Mouse (Mus musculus): ENCODE measurements around the gene Prkn. TPM values are rescaled to one million over a fixed set of nuclear protein-coding genes. Genes with fewer than 3 reads are reported as not detected.

Gene Prkn
- polyA plus RNA-seq, 1 experiment from 2014 or later: 1.5 TPM

DNA sequence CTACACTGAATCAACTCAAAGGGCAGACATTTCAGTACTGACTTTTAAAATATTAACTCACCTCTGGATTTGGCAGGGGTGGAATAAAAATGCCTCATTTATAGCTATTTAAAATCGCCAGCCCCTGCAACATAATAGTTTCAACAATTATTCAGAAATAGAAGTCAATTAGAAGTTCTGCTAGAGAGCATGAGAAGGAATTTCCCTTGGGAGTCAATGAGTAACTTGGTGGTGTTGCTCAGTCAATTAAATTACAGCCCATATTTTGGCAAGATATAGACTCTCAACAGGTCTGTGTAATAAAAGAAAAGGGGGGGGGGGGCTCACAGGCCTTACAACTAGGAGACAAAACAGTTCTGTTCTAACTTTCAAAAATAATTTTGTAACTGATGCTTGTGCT is 821.7 kb downstream of the Prkn start:
- 77% methylated on average over 1 of the region's 1 CpGs for WGBS
- H3K4me1 ChIP-seq (replicated peaks; ENCODE audit: control insufficient read depth, insufficient read depth, low read length): no peaks in the 10 kb centered on the region
- no peak for ATAC-seq (replicated peaks; ENCODE audit: low FRiP score)
- no peaks in the 10 kb centered on the region for H3K36me3 ChIP-seq (ENCODE audit: control insufficient read depth, insufficient read depth, low read length)
- no peaks in the 10 kb centered on the region for H3K9me3 ChIP-seq (ENCODE audit: control insufficient read depth, low read length)
- H3K9ac ChIP-seq (ENCODE audit: low read length): no peak overlapping the region
- H3K27me3 ChIP-seq (ENCODE audit: control insufficient read depth, insufficient read depth, low read length): peaks cover 2% of the 10 kb centered on the region; the same call in 1 of the 2 replicates
- no peak overlapping the region for H3K27ac ChIP-seq (ENCODE audit: low read depth, low read length)
- H3K4me2 ChIP-seq (ENCODE audit: low read depth, low read length, severe bottlenecking): no peak overlapping the region
- H3K4me3 ChIP-seq (ENCODE audit: low read depth, low read length): no peak overlapping the region
- DNase-seq (ENCODE audit: low spot score): no peak

DNA sequence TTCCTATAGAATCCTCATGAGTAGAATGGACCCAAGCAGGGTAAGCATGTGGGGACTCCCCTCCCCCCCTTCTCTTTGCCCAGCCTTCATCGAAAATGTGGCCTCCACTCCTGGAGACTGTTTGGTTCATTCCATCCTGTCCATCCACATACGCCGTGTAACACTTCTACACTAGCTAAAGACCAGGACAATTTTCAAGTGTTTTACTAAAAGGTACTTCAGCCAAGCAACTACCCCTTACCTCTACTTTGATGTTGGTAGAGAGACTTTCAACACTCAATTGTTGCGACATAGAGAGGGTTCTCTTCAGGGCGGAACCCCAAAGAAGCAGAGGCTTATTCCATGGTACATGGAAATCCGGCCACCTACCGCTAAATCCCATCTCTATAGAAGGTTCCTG is 823.3 kb downstream of the Prkn start:
- peaks cover 2% of the 10 kb centered on the region; the same call in 1 of the 2 replicates for H3K27me3 ChIP-seq (ENCODE audit: control insufficient read depth, insufficient read depth, low read length)
- H3K27ac ChIP-seq (ENCODE audit: low read depth, low read length): no peak overlapping the region
- H3K4me1 ChIP-seq (replicated peaks; ENCODE audit: control insufficient read depth, insufficient read depth, low read length): no peaks in the 10 kb centered on the region
- no peak overlapping the region for H3K4me2 ChIP-seq (ENCODE audit: low read depth, low read length, severe bottlenecking)
- H3K9me3 ChIP-seq (ENCODE audit: control insufficient read depth, low read length): no peaks in the 10 kb centered on the region
- H3K9ac ChIP-seq (ENCODE audit: low read length): no peak overlapping the region
- ATAC-seq (replicated peaks; ENCODE audit: low FRiP score) (no peak), DNase-seq (ENCODE audit: low spot score) (no peak)
- no peak overlapping the region for H3K4me3 ChIP-seq (ENCODE audit: low read depth, low read length)
- H3K36me3 ChIP-seq (ENCODE audit: control insufficient read depth, insufficient read depth, low read length): no peaks in the 10 kb centered on the region
- WGBS: 77% methylated on average over 7 of the region's 7 CpGs

DNA sequence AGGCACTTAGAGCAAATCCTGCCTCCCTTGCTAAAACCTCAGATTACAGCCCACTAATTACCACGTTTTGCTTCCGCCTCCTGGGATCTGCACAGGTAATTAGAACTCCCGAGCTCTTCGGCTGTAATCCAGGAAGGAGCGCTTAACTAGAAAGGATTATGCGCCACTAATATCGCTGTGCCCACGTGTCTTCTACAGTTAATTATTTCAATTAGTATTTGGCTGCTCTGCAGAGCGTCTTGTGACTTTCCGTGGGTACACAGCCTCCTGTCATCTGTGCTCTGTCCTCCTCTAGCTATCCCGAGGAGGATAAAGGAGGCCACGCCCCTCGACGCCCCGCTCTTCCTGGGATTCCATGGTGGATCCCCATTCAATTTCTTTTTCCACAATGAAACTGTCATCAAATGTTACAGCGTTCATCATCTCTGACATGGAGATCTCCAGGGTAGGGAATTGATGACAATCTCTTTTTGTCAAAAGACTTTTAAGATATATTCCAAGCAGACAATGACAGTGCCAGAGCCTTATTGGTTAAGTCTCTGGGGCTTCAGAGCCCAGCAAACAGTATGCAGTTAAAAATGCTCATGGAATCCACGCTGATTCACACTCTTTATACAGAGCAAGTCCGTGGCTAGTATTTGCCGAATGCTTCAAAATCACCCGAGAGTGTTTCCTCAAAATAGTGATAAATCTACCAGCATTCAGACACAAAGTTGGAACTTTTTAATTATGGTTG is 824.6 kb downstream of the Prkn start:
- Histone ChIP-seq H3K4me1 (replicated peaks; ENCODE audit: control insufficient read depth, insufficient read depth, low read length) (no peaks in the 10 kb centered on the region), H3K4me2 (ENCODE audit: low read depth, low read length, severe bottlenecking) (peak overlapping the region; percentile 26; the same call in 1 of the 2 replicates), H3K9me3 (ENCODE audit: control insufficient read depth, low read length) (no peaks in the 10 kb centered on the region), H3K27ac (ENCODE audit: low read depth, low read length) (no peak overlapping the region), H3K27me3 (ENCODE audit: control insufficient read depth, insufficient read depth, low read length) (peaks cover 2% of the 10 kb centered on the region; the same call in 1 of the 2 replicates), H3K4me3 (ENCODE audit: low read depth, low read length) (no peak overlapping the region), H3K36me3 (ENCODE audit: control insufficient read depth, insufficient read depth, low read length) (no peaks in the 10 kb centered on the region), H3K9ac (ENCODE audit: low read length) (no peak overlapping the region)
- WGBS: 32% methylated on average over 20 of the region's 20 CpGs
- peak; percentile 56 for ATAC-seq (replicated peaks; ENCODE audit: low FRiP score)
- peak; percentile 53 for DNase-seq (ENCODE audit: low spot score)

DNA sequence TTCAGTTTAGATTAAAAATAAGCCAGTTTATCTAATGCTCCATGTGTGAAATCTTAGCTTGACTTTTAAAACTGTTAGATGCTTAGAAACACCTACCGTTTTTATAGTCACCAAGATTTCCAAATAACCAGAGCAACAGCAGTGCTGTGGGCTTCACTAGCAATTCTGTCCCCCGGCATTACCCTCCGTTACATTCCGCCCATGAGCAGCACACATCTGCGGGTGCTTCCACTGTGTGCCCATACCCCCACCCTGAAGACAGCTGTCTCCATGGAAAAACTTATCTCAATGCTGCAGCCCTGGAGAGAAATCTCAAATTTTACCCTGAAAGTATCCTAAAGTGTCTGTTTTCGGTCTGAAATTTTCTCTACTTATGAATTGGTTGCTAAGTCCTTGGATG is 839.5 kb downstream of the Prkn start:
- Histone ChIP-seq H3K9me3 (ENCODE audit: control insufficient read depth, low read length) (no peaks in the 10 kb centered on the region), H3K27ac (ENCODE audit: low read depth, low read length) (no peak overlapping the region), H3K4me3 (ENCODE audit: low read depth, low read length) (no peak overlapping the region), H3K4me2 (ENCODE audit: low read depth, low read length, severe bottlenecking) (no peak overlapping the region), H3K27me3 (ENCODE audit: control insufficient read depth, insufficient read depth, low read length) (no peaks in the 10 kb centered on the region), H3K9ac (ENCODE audit: low read length) (no peak overlapping the region), H3K36me3 (ENCODE audit: control insufficient read depth, insufficient read depth, low read length) (no peaks in the 10 kb centered on the region), H3K4me1 (replicated peaks; ENCODE audit: control insufficient read depth, insufficient read depth, low read length) (0 out of 2 replicates have a peak, but pooled peaks cover 2% of the 10 kb centered on the region)
- no peak for DNase-seq (ENCODE audit: low spot score)
- no peak for ATAC-seq (replicated peaks; ENCODE audit: low FRiP score)
- WGBS: 93% methylated on average over 6 of the region's 6 CpGs

DNA sequence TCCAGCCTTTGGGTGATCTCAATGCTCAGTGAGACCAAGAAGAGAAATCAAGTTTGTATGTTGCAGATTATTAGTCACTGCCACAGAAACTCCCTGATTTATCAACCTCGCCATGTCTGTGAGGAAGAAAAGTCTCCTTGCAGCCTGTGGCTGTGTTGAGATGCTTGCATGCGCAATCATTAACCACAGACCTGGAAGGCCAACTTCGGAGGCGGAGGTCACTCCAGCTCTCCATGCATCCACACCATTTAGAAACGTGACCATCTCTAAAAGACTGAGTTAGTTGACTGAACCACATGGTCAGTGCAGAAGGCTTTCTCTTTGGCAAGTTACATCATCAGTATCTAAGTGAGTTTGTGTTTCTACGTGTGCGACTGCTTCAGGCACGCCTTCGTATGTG is 840.3 kb downstream of the Prkn start:
- Histone ChIP-seq H3K4me1 (replicated peaks; ENCODE audit: control insufficient read depth, insufficient read depth, low read length) (0 out of 2 replicates have a peak, but pooled peaks cover 2% of the 10 kb centered on the region), H3K4me2 (ENCODE audit: low read depth, low read length, severe bottlenecking) (no peak overlapping the region), H3K27ac (ENCODE audit: low read depth, low read length) (no peak overlapping the region), H3K9me3 (ENCODE audit: control insufficient read depth, low read length) (no peaks in the 10 kb centered on the region), H3K36me3 (ENCODE audit: control insufficient read depth, insufficient read depth, low read length) (no peaks in the 10 kb centered on the region), H3K4me3 (ENCODE audit: low read depth, low read length) (no peak overlapping the region), H3K27me3 (ENCODE audit: control insufficient read depth, insufficient read depth, low read length) (no peaks in the 10 kb centered on the region), H3K9ac (ENCODE audit: low read length) (no peak overlapping the region)
- ATAC-seq (replicated peaks; ENCODE audit: low FRiP score) (no peak), DNase-seq (ENCODE audit: low spot score) (no peak)
- WGBS: 89% methylated on average over 9 of the region's 9 CpGs

DNA sequence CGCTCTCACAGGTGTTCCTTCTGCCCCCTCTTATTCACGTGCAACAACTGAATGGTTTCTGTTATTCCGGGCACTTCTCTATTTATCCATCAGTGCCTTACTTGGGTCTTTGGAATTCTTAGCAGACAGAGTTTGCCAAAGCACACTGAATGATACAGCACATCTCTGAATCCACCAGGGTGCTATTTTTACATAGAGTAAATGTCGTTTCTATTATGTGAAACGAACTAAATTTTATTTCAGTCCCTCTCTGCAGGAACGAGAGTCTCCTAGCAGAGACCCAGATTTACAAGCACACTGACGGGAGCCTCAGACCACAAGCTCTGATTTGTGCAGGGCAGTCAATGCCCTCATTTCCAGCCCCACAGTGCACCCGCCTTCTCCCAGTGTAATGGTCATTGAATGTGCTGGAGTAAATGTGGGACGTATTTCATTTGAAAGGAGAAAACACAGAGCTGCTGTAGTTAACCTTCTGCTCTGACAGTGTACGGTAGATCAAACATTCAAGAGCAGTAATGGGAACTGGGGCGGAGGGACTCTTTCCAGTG is 841.7 kb downstream of the Prkn start:
- ATAC-seq (replicated peaks; ENCODE audit: low FRiP score): no peak
- no peaks in the 10 kb centered on the region for H3K27me3 ChIP-seq (ENCODE audit: control insufficient read depth, insufficient read depth, low read length)
- no peak overlapping the region for H3K9ac ChIP-seq (ENCODE audit: low read length)
- no peaks in the 10 kb centered on the region for H3K9me3 ChIP-seq (ENCODE audit: control insufficient read depth, low read length)
- no peaks in the 10 kb centered on the region for H3K36me3 ChIP-seq (ENCODE audit: control insufficient read depth, insufficient read depth, low read length)
- 45% methylated on average over 11 of the region's 11 CpGs for WGBS
- no peak overlapping the region for H3K27ac ChIP-seq (ENCODE audit: low read depth, low read length)
- H3K4me2 ChIP-seq (ENCODE audit: low read depth, low read length, severe bottlenecking): no peak overlapping the region
- no peak overlapping the region for H3K4me3 ChIP-seq (ENCODE audit: low read depth, low read length)
- DNase-seq (ENCODE audit: low spot score): no peak
- 0 out of 2 replicates have a peak, but pooled peaks cover 2% of the 10 kb centered on the region for H3K4me1 ChIP-seq (replicated peaks; ENCODE audit: control insufficient read depth, insufficient read depth, low read length)

DNA sequence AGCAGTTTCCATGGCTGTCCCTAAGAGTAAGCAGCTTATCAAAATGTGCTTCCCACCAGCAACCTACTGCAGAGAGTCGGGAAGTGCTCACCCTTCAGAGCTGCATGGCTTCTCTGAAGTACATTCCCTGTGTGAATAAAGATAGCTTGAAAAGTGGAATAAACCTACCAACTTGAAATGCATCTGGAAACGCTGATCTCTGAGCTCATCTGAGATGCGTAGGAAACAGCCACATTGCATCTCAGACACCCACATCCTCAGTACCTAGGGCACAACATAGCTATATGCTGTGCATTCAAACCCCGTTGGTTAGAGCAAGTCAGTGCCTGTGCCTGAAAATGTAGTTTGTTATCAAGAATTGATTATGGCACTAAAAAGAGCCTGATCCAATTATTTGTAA is 864.8 kb downstream of the Prkn start:
- 85% methylated on average over 4 of the region's 4 CpGs for whole genome bisulfite sequencing
- Histone ChIP-seq H3K4me2 (ENCODE audit: low read depth, low read length, severe bottlenecking) (no peak overlapping the region), H3K4me1 (replicated peaks; ENCODE audit: control insufficient read depth, insufficient read depth, low read length) (no peaks in the 10 kb centered on the region), H3K27me3 (ENCODE audit: control insufficient read depth, insufficient read depth, low read length) (no peaks in the 10 kb centered on the region), H3K9ac (ENCODE audit: low read length) (no peak overlapping the region), H3K27ac (ENCODE audit: low read depth, low read length) (no peak overlapping the region), H3K4me3 (ENCODE audit: low read depth, low read length) (no peak overlapping the region), H3K36me3 (ENCODE audit: control insufficient read depth, insufficient read depth, low read length) (no peaks in the 10 kb centered on the region), H3K9me3 (ENCODE audit: control insufficient read depth, low read length) (no peaks in the 10 kb centered on the region)
- ATAC-seq (replicated peaks; ENCODE audit: low FRiP score): no peak
- DNase-seq (ENCODE audit: low spot score): no peak

DNA sequence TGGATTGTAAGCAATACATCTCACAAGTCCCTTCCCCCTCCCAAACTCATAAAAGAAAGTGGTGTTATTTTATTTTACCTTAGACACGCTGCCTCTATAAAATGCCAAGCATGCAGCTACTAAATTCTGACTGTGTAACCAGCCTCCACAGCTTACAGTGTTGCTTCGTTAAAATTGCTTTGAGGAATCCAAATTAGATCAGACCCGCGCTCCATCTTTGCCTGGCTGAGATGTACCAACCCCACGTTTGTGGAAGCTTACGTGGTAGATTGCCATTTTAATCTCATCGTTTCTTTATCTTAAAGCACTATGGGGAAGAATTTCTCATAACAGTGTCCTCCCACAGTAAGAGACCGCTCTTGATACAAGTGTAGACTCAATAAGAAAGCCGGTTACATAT is 865.6 kb downstream of the Prkn start:
- H3K4me1 ChIP-seq (replicated peaks; ENCODE audit: control insufficient read depth, insufficient read depth, low read length): no peaks in the 10 kb centered on the region
- WGBS: 85% methylated on average over 9 of the region's 9 CpGs
- H3K9ac ChIP-seq (ENCODE audit: low read length): no peak overlapping the region

DNA sequence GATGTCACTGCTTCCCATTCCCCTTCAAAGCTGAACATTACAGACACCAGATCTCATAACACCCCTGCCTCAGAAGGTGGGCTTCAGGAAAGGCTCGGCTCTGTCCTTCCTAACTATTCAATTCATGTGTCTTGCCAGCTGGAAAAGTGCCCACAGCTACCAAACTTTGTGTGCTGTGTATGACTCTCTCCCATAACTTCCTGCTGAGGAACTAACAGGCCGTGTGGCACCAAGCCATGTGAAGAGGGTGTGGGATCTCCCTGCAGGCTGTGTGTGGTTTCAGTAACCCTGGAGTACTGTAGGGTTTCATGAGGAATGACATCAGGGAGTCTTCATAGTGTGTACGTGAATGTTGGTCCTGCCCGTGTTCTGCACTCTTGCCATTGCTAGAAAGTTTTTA is 871.9 kb downstream of the Prkn start:
- no peaks in the 10 kb centered on the region for H3K36me3 ChIP-seq (ENCODE audit: control insufficient read depth, insufficient read depth, low read length)
- DNase-seq (ENCODE audit: low spot score) (no peak), ATAC-seq (replicated peaks; ENCODE audit: low FRiP score) (no peak)
- H3K9me3 ChIP-seq (ENCODE audit: control insufficient read depth, low read length): no peaks in the 10 kb centered on the region
- H3K27ac ChIP-seq (ENCODE audit: low read depth, low read length): no peak overlapping the region
- no peak overlapping the region for H3K4me3 ChIP-seq (ENCODE audit: low read depth, low read length)
- H3K27me3 ChIP-seq (ENCODE audit: control insufficient read depth, insufficient read depth, low read length): no peaks in the 10 kb centered on the region
- no peaks in the 10 kb centered on the region for H3K4me1 ChIP-seq (replicated peaks; ENCODE audit: control insufficient read depth, insufficient read depth, low read length)
- H3K9ac ChIP-seq (ENCODE audit: low read length): no peak overlapping the region
- WGBS: 88% methylated on average over 4 of the region's 4 CpGs
- H3K4me2 ChIP-seq (ENCODE audit: low read depth, low read length, severe bottlenecking): no peak overlapping the region

More for the DNA sequence above, 865.6 kb downstream of the Prkn start:
- H3K27ac ChIP-seq (ENCODE audit: low read depth, low read length): no peak overlapping the region
- no peak overlapping the region for H3K4me3 ChIP-seq (ENCODE audit: low read depth, low read length)
- no peaks in the 10 kb centered on the region for H3K27me3 ChIP-seq (ENCODE audit: control insufficient read depth, insufficient read depth, low read length)
- DNase-seq (ENCODE audit: low spot score) (no peak), ATAC-seq (replicated peaks; ENCODE audit: low FRiP score) (no peak)
- no peaks in the 10 kb centered on the region for H3K9me3 ChIP-seq (ENCODE audit: control insufficient read depth, low read length)
- H3K36me3 ChIP-seq (ENCODE audit: control insufficient read depth, insufficient read depth, low read length): no peaks in the 10 kb centered on the region
- no peak overlapping the region for H3K4me2 ChIP-seq (ENCODE audit: low read depth, low read length, severe bottlenecking)
